Mouse (Mus musculus): ENCODE data around the gene Fggy. TPM values are rescaled to one million over a fixed set of nuclear protein-coding genes. Genes with fewer than 3 reads are reported as not detected.
A peak's percentile ranks its signal among the peaks of the same experiment; 100 is the strongest.

The Fggy gene
- total RNA-seq, 2 experiments from 2014 or later = 8.8 to 11.0 TPM

- intact Hi-C loops (cut with DNase I) = no loop called here
- no peak overlapping the region for H3K4me3 ChIP-seq
- no peak overlapping the region for H3K27ac ChIP-seq
- TF ChIP-seq CTCF (IDR thresholded peaks at IDR 0.05) = no peak
- DNase-seq = no peak
Observed at GRCm38 (mm10) chr4:95895199-95895754, 338.0 kb downstream of the Fggy start.

- TF ChIP-seq CTCF (IDR thresholded peaks at IDR 0.05) = no peak
- DNase-seq = no peak
- no peak overlapping the region for H3K27ac ChIP-seq
- intact Hi-C loops (cut with DNase I) = no loop called here
- no peak overlapping the region for H3K4me3 ChIP-seq
Observed at GRCm38 (mm10) chr4:95896571-95896970, 339.3 kb downstream of the Fggy start.

DNA sequence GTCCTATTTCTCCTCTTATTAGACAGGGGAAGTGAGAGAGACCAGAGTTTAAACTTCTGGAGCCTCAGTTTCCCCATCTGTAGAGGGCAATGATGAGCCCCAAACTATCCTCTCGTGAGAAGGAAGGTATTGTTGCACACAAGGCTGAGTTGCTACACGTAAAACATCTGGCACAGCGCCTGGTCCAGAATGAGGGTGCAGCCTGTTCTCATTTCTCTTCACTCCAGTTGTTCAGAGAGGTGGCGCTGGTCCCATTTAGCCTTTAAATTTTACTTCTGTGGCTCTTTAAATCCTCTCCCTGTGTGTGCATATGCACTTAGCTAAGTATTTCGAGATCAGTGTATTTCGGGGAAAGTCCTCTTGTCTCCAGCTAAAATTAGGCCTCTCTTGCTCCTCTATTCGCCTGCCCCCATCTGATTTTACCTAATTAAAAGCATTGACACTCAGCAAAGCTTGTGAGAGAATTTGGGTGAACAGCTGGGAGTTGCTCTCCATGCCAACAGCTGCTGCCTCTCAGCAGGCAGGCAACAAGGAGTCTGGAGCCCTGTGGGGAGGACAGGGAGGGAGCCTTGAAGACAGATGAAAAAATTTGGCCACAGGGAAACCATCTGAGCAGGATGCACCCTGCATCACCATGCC lies 340.0 kb downstream of the Fggy start:
- intact Hi-C loops (cut with DNase I) = no loop called here
- peak; percentile 25 for DNase-seq
- no peak for TF ChIP-seq CTCF (IDR thresholded peaks at IDR 0.05)
- no peak overlapping the region for H3K4me3 ChIP-seq
- no peak overlapping the region for H3K27ac ChIP-seq

DNA sequence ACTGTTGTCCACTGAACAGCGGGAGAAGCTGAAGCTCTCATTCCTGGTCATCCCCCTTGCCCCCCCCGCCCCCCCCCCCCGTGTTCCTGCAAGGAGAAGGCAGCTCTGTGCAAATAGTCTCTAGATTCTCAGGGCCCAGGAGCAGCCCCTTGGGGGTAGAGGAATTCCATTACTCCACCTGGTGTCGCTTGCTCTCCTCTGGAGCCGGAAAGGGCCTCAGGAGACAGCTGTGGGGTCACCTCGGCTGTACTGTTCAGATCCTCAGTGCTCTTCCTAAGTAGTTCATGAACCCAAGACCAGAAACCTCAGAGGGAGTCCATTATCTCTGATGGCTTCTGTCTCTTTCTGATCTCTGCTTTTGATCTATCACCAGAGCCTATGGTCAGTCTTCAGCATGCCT lies 341.4 kb downstream of the Fggy start:
- TF ChIP-seq CTCF (IDR thresholded peaks at IDR 0.05) = no peak
- Histone ChIP-seq H3K4me3 (no peak overlapping the region), H3K27ac (no peak overlapping the region)
- no peak for DNase-seq
- intact Hi-C loops (cut with DNase I) = no loop called here

DNA sequence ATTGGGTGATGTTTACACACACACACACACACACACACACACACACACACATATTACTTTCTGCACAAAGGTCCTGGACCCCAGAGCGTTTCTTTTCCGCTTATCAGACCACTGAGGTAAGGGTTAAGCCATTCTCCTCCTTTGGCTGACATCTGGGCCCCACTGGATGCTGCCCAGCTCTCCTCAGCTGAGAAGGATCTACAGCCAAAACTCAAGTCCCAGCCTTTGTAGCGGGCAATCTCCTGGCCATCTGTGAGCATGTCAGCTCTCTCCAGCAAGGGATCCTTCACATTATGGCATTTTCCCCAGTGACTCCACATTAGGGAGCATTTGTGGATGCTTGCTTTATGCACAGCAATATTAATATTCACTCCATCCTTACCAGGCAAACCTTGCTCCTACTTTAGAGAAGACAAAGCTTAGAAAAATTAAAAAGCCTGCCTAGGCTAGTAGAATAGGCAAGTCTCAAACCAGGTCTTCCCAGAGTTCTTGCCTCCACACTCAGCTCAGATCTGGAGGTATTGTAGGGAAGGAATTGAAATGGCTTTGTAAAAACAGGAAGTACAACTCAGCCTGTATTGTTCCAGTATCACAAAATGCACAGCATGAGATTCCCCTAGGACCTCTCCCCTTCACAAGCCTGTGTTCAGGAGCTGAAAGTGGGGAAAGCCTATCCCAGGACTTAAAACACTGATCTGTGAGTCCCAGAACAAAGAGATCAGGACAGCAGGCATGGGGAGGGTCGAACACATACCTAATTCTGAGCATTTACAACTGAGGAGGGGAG lies 342.8 kb downstream of the Fggy start:
- no peak for TF ChIP-seq CTCF (IDR thresholded peaks at IDR 0.05)
- no peak for DNase-seq
- Histone ChIP-seq H3K27ac (no peak overlapping the region), H3K4me3 (no peak overlapping the region)
- intact Hi-C loops (cut with DNase I) = no loop called here

GRCm38 (mm10) chr4:95900815-95901214 lies 343.5 kb downstream of the Fggy start:
- TF ChIP-seq CTCF (IDR thresholded peaks at IDR 0.05) = no peak

DNA sequence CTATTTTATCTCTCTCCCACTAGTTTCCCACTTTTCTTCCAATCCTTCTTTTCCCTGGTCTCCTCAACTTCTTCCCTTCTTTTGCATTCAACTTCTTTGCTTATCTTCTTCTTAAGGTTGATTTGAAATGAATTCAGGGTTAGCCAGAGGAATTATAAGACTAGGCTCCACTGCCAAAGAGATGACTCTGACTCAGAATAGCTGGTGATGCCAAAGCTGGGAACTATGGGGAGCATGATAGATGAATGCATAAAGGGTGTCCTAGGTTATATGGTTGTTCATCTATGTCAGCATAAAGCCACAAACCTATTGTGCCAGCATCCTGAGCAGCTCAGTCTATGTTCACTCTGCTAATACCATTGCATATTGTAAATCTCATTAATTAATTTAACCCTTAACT lies 348.8 kb downstream of the Fggy start:
- DNase-seq = no peak
- Histone ChIP-seq H3K4me3 (no peak overlapping the region), H3K27ac (no peak overlapping the region)
- no peak for TF ChIP-seq CTCF (IDR thresholded peaks at IDR 0.05)
- intact Hi-C loops (cut with DNase I) = no loop called here

More at GRCm38 (mm10) chr4:95900815-95901214, 343.5 kb downstream of the Fggy start:
- intact Hi-C loops (cut with DNase I) = no loop called here
- Histone ChIP-seq H3K4me3 (no peak overlapping the region), H3K27ac (no peak overlapping the region)
- no peak for DNase-seq

DNA sequence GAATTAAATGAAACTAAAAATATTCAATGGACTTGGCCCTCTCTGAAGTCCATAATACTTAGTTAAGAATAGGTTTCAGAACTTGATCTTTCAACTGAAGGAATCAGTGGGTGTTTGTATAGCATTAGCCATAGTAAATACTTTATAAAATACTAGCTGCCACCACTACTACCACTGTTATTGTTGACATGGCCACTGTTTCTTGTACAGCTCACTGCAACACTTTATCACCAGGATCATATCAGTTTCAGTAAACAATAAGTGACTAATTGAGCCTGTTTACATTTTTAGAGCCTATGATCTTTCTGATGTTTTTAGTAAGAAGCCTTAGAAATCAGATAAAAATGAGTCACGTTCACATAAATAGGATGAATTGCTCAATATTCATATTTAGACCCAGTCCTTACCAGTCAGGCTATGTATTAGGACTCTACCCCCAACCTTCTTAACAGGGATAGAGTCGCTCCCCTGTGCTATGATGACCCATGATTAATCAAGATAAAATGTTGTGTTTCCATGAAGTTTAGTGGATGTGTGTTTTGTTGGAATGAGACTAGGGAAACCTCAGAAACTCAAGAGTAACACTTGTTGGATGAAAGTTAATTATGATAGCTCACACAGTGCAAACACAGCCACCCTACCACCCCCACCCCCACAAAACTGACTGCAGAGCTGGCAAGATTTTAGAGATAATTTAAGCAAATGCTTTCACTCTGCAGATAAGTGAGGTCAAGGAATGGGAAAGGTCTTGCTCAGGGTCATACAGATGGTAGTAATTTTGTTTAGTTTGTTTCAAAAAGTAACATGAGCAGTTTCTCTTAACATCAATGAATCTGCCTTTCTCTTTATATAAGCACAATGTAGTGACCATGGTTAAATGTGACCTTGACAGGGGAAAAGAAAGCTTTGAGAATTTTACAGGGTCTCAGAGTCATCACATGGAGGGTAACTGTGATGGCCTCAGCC lies 352.7 kb downstream of the Fggy start:
- no peak for TF ChIP-seq CTCF (IDR thresholded peaks at IDR 0.05)
- no peak overlapping the region for H3K4me3 ChIP-seq
- H3K27ac ChIP-seq = no peak overlapping the region
- no peak for DNase-seq
- intact Hi-C loops (cut with DNase I) = no loop called here

DNA sequence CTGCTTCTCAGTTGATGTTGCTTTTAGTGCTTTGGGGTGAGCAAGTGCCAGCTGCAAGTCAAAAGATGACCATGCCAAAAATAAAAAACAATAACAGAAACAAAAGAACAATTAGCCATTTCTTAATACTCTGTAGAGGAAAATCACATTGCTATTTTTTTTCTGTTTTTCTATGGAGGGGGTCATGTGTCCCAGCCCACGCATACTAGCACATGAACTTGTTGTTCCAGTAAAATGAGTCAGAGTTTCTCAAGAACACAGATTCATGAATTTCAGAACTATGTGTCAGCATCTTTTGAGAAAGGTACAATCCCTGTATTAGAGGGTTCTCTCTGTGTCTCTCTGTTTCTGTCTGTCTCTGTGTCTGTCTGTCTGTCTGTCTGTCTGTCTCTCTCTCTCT lies 355.7 kb downstream of the Fggy start:
- DNase-seq = no peak
- intact Hi-C loops (cut with DNase I) = no loop called here
- H3K27ac ChIP-seq = no peak overlapping the region
- no peak for TF ChIP-seq CTCF (IDR thresholded peaks at IDR 0.05)
- H3K4me3 ChIP-seq = no peak overlapping the region

DNA sequence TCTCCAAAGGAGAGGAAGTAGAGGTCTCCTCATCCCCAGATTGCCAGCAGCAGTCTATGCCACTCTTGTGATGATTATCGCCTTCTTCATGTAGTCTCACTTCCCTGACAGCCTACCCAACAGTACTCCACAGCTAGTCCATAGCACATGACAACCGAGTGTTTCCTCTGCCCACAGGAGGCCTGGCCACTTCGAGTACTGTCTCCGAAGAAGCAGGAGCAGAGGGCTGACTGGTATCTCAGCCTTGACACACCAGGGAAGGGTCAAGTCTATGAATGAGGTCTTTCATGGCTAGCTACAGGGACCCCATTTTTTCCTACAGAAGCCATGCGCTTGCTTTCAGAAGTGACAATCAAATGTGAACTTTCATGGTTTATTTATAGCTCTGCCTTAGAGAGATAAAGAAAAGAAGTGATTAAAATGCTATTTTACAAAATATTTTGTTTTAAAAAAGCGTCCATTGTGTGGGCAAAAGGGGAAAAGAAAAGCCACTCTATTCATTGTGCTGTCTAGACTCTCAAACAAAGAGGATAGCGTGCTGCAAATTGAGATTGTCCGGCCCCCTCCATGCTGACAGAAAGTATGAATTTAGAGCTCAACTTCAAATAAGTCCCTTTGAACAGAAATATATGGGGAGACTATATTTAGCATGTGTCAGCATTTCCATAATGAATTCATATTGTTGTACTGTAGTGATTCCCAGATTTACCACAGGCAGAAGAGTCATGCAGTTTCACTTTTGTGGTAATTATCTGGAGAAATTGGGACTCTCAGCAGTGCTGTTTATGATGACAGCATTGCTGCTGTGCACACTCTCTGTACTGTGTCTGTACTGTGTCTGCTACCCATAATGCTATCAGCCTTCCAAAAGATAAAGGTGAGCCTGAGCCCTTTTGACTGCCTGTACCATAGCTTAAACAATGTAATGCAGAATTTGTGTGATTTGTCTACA lies 358.6 kb downstream of the Fggy start:
- no peak for TF ChIP-seq CTCF (IDR thresholded peaks at IDR 0.05)
- Histone ChIP-seq H3K27ac (no peak overlapping the region), H3K4me3 (no peak overlapping the region)
- no peak for DNase-seq
- intact Hi-C loops (cut with DNase I) = no loop called here

DNA sequence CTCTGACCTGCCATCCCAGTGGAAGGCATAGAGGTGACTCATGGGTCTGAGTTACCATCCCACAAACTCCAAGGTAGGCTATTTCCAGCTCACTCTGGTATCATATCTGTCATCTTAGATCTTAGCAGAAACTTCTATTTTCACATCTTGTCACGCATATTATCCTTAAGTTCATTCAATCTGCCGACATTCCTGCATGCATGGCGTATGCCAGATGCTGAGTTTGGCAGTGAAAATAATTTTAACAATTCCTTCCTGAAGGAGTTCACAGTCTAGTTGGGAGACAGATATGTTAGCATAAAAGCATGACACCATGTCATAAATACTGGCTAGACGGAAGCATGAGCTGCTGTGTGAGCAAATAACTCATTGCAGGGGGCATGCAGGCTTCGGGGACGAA lies 360.4 kb downstream of the Fggy start:
- intact Hi-C loops (cut with DNase I) = no loop called here
- Histone ChIP-seq H3K27ac (no peak overlapping the region), H3K4me3 (no peak overlapping the region)
- DNase-seq = no peak
- no peak for TF ChIP-seq CTCF (IDR thresholded peaks at IDR 0.05)
